Mouse (Mus musculus) heart, embryonic 16.5 days (tissue): ENCODE data around the gene Plekhh1. TPM values are rescaled to one million over a fixed set of nuclear protein-coding genes. Genes with fewer than 3 reads are reported as not detected.

Experiments
- ATAC-seq: fragments of 200-750 bp; cut with Nextera tagmentation; replicated peaks from 2 replicates; pipeline ENCODE4 v1.8.0; 2017; ENCODE audit warnings: moderate number of reproducible peaks; ENCODE audit not compliant: insufficient read depth, low FRiP score; ENCODE audit errors: extremely low read depth
- H3K27ac ChIP-seq: fragments of 300-500 bp; sonication (generic); 2 replicates; pipeline ENCODE4 v1.5.1; 2014; ENCODE audit warnings: mild to moderate bottlenecking, low read length, control low read depth, moderate library complexity
- H3K27me3 ChIP-seq: fragments of 300-500 bp; sonication (generic); 2 replicates; pipeline ENCODE4 v1.6.1; 2014; ENCODE audit warnings: low read length, mixed read lengths; ENCODE audit not compliant: control insufficient read depth, insufficient read depth
- H3K36me3 ChIP-seq: fragments of 300-500 bp; sonication (generic); 2 replicates; pipeline ENCODE4 v1.6.1; 2014; ENCODE audit not compliant: control insufficient read depth, insufficient read depth
- H3K4me1 ChIP-seq: fragments of 300-500 bp; sonication (generic); 2 replicates; pipeline ENCODE4 v1.6.1; 2014; ENCODE audit warnings: low read length, mixed read lengths; ENCODE audit not compliant: control insufficient read depth, insufficient read depth
- H3K4me2 ChIP-seq: fragments of 300-500 bp; sonication (generic); 2 replicates; pipeline ENCODE4 v1.6.1; 2014; ENCODE audit warnings: low read depth, mild to moderate bottlenecking, control low read depth, low read length
- H3K4me3 ChIP-seq: fragments of 300-500 bp; sonication (generic); 2 replicates; pipeline ENCODE4 v1.5.1; 2014; ENCODE audit warnings: mild to moderate bottlenecking, control low read depth, low read length
- H3K9ac ChIP-seq: fragments of 300-500 bp; sonication (generic); 2 replicates; pipeline ENCODE4 v1.6.1; 2014; ENCODE audit warnings: low read length, control low read depth
- H3K9me3 ChIP-seq: fragments of 300-500 bp; sonication (generic); replicated peaks from 2 replicates; pipeline ENCODE4 v1.6.1; 2016; ENCODE audit warnings: low read length; ENCODE audit not compliant: control insufficient read depth
- WGBS: fragments of 180-500 bp; shearing (Covaris S2); extraction: QIAGEN DNeasy Blood & Tissue Kit; methylation state at CpG from one replicate; pipeline ENCODE4 v1.1.7; 2014; 5-methylcytosine and 5-hydroxymethylcytosine counted together
- polyA plus RNA-seq: library from polyadenylated mRNA; unstranded; fragments of >200 nt; fragmentation: Nextera tagmentation; extraction: Ambion mirVana; gene quantifications from 2 replicates; pipeline ENCODE4 v1.2.1, GENCODE M21; 2015

Plekhh1 gene
- polyA plus RNA-seq, 1 experiment from 2014 or later = 1.8 TPM

DNA sequence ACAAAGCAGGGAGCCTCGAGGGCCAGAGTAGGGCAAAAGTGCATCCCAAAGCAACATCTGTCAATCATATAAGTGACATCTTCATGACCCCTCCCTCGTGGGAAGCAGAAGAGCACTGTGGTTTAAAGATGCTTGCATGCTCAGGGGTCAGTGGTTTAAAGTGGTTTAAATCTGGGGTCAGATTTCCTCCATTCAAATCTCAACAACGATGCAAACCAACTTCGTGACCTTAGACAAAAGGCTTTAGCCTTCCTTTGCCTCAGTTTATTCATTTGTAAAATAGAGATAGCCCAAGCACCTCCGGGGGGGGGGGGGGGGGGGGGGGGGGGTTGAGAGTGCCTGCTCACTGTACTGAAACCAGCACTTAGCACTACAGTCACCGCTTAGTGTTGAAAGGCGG, 32.3 kb upstream of the Plekhh1 start:
- Histone ChIP-seq H3K4me3 (no peak overlapping the region), H3K36me3 (no peaks in the 10 kb centered on the region), H3K27me3 (peaks cover 2% of the 10 kb centered on the region; the same call in 1 of the 2 replicates), H3K27ac (no peak overlapping the region), H3K4me2 (no peak overlapping the region), H3K9me3 (no peaks in the 10 kb centered on the region), H3K4me1 (no peaks in the 10 kb centered on the region), H3K9ac (no peak overlapping the region)
- ATAC-seq = no peak
- WGBS = 38% methylated on average over 6 of the region's 7 CpGs

GRCm38 (mm10) chr12:79002406-79002805, 26.6 kb upstream of the Plekhh1 start:
- Histone ChIP-seq H3K4me3 (no peak overlapping the region), H3K36me3 (no peaks in the 10 kb centered on the region), H3K4me1 (no peaks in the 10 kb centered on the region; the same call in 1 of the 2 replicates), H3K9ac (no peak overlapping the region), H3K27me3 (peaks cover 12% of the 10 kb centered on the region), H3K4me2 (no peak overlapping the region), H3K27ac (no peak overlapping the region), H3K9me3 (no peaks in the 10 kb centered on the region)
- 78% methylated on average over 5 of the region's 5 CpGs for WGBS
- no peak for ATAC-seq

DNA sequence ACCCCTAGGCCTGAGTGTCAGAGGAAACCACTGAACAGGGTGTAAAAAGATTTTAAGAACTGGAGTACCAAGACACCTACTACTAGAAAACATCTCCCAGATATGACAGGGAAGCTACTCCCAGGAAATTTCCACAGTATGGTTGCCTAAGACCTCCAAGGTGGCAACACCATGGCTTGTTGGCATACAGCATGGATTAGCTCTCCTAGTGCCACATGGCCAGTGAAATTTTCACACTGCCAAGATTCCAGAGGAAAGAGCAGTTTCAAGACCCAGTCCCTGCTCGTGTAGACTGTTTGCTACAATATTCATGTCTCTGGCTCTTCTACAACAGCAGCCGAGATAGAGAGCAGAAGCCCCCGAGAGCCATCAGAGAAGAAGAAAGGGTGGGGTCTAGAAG, 26.0 kb upstream of the Plekhh1 start:
- Histone ChIP-seq H3K27ac (no peak overlapping the region), H3K4me1 (no peaks in the 10 kb centered on the region; the same call in 1 of the 2 replicates), H3K4me3 (no peak overlapping the region), H3K4me2 (no peak overlapping the region), H3K27me3 (peaks cover 12% of the 10 kb centered on the region), H3K36me3 (no peaks in the 10 kb centered on the region), H3K9ac (no peak overlapping the region), H3K9me3 (no peaks in the 10 kb centered on the region)
- WGBS = 81% methylated on average over 3 of the region's 3 CpGs
- no peak for ATAC-seq

- Histone ChIP-seq H3K4me3 (no peak overlapping the region), H3K27ac (no peak overlapping the region), H3K4me1 (no peaks in the 10 kb centered on the region; the same call in 1 of the 2 replicates), H3K36me3 (no peaks in the 10 kb centered on the region), H3K27me3 (peaks cover 12% of the 10 kb centered on the region), H3K9me3 (no peaks in the 10 kb centered on the region), H3K9ac (no peak overlapping the region), H3K4me2 (no peak overlapping the region)
- 77% methylated on average over 5 of the region's 5 CpGs for WGBS
- no peak for ATAC-seq
Measured at GRCm38 (mm10) chr12:79005456-79005855, 23.5 kb upstream of the Plekhh1 start.

DNA sequence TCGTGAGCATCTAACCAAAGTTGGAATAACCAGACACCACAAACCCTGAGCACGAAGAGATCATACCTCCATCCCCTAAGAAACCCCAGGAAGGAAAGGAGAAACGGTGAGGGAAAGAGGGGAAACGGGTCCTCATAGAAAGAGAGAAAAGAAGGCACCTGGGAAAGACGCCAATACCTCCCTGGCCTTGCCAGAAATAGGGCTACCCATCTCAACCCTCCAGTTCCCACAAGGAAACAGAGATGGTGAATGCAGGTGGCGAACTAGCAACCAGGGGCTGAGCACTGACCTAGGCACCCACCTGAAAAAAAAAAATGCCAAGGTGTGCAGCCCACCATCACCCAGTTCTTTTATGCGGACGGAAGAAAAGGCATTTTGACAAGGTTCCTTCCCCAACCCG, 22.9 kb upstream of the Plekhh1 start:
- H3K4me2 ChIP-seq = peak overlapping the region; percentile 87
- H3K36me3 ChIP-seq = no peaks in the 10 kb centered on the region
- H3K27ac ChIP-seq = no peak overlapping the region
- ATAC-seq = no peak
- H3K27me3 ChIP-seq = peaks cover 12% of the 10 kb centered on the region
- H3K9ac ChIP-seq = no peak overlapping the region
- H3K4me3 ChIP-seq = peak overlapping the region; percentile 90
- H3K9me3 ChIP-seq = no peaks in the 10 kb centered on the region
- 41% methylated on average over 9 of the region's 9 CpGs for WGBS
- no peaks in the 10 kb centered on the region; the same call in 1 of the 2 replicates for H3K4me1 ChIP-seq

- Histone ChIP-seq H3K27ac (no peak overlapping the region), H3K4me1 (no peaks in the 10 kb centered on the region; the same call in 1 of the 2 replicates), H3K9me3 (no peaks in the 10 kb centered on the region), H3K36me3 (no peaks in the 10 kb centered on the region), H3K4me2 (peak overlapping the region; percentile 87), H3K9ac (peak overlapping the region; percentile 80), H3K4me3 (peak overlapping the region; percentile 90), H3K27me3 (peaks cover 12% of the 10 kb centered on the region)
- under 1% methylated on average over 45 of the region's 53 CpGs for WGBS
- ATAC-seq = peak; percentile 64
Measured at GRCm38 (mm10) chr12:79006478-79007125, 22.4 kb upstream of the Plekhh1 start.

DNA sequence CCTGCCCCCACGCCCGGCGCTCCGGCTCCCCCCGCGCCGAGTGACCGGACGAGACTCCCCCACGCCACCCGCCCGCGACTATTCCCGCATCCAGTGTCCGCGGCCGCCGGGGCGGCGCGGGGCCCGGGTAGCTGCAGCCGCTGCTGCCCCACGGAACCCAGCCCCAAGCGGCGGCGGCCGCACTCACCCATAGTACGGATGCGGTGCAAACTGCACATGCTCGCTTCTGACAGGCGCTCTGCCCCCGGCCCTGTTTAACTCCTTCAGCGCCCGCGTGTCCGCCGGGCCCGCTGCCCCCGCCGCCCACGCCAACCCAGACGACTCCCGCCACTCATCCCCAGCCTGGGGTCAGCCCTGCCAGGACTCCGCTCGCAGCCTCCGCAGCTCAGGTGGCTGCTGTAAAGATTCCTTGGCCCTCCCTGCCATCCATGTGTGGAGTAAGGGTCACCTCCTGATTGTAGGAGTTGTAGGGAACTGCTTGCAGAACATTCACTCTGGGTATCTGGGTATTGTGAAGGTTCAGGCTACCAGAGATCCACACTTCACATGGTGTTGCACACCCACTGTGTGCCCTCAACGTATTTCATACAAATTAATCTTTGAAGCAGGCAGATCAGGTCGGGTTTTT, 21.7 kb upstream of the Plekhh1 start, which contains the start of gene Tmem229b:
Tmem229b (minus strand) TSS at position 502 of the 628 bp plus-strand sequence.
- H3K4me1 ChIP-seq = no peaks in the 10 kb centered on the region; the same call in 1 of the 2 replicates
- WGBS = 2% methylated on average over 46 of the region's 49 CpGs
- H3K27ac ChIP-seq = no peak within 1 kb of the TSS
- H3K4me3 ChIP-seq = peak within 1 kb of the TSS; percentile 90
- no peaks in the 10 kb centered on the region for H3K36me3 ChIP-seq
- peak within 1 kb of the TSS; percentile 87 for H3K4me2 ChIP-seq
- ATAC-seq = peak; percentile 75
- peak within 1 kb of the TSS; percentile 80 for H3K9ac ChIP-seq
- H3K9me3 ChIP-seq = no peaks in the 10 kb centered on the region
- peaks cover 11% of the 10 kb centered on the region for H3K27me3 ChIP-seq

- Histone ChIP-seq H3K27ac (no peak overlapping the region), H3K36me3 (no peaks in the 10 kb centered on the region), H3K9ac (no peak overlapping the region), H3K27me3 (peaks cover 3% of the 10 kb centered on the region), H3K4me3 (no peak overlapping the region), H3K9me3 (no peaks in the 10 kb centered on the region), H3K4me2 (no peak overlapping the region), H3K4me1 (no peaks in the 10 kb centered on the region; the same call in 1 of the 2 replicates)
- WGBS = 41% methylated on average over 3 of the region's 3 CpGs
- ATAC-seq = no peak
Measured at GRCm38 (mm10) chr12:79010569-79010968, 18.4 kb upstream of the Plekhh1 start.

- WGBS = 52% methylated on average over 5 of the region's 5 CpGs
- no peak overlapping the region for H3K9ac ChIP-seq
- no peak overlapping the region for H3K27ac ChIP-seq
- no peaks in the 10 kb centered on the region for H3K9me3 ChIP-seq
- H3K4me2 ChIP-seq = no peak overlapping the region
- no peaks in the 10 kb centered on the region for H3K27me3 ChIP-seq
- no peak overlapping the region for H3K4me3 ChIP-seq
- no peak for ATAC-seq
- no peaks in the 10 kb centered on the region for H3K36me3 ChIP-seq
- no peaks in the 10 kb centered on the region for H3K4me1 ChIP-seq
Measured at GRCm38 (mm10) chr12:79016109-79016508, 12.9 kb upstream of the Plekhh1 start.
